Mouse (Mus musculus) CD8-positive naive resting alpha-beta T cell, adult 2 months (primary cell): Measurements from ENCODE around the gene Yes1.
"Not testable (repeated sequence)": the region's sequence is repeated elsewhere in the genome, so short reads cannot be mapped to it uniquely, and the experiment has no call there.

Source experiments
- DNase-seq, 2 experiments: peaks; one replicate each; pipeline ENCODE4 v3.0.0; 2022; ENCODE audit warnings: low read depth in 2 of 2, low spot score in 2 of 2

The Yes1 gene

DNA sequence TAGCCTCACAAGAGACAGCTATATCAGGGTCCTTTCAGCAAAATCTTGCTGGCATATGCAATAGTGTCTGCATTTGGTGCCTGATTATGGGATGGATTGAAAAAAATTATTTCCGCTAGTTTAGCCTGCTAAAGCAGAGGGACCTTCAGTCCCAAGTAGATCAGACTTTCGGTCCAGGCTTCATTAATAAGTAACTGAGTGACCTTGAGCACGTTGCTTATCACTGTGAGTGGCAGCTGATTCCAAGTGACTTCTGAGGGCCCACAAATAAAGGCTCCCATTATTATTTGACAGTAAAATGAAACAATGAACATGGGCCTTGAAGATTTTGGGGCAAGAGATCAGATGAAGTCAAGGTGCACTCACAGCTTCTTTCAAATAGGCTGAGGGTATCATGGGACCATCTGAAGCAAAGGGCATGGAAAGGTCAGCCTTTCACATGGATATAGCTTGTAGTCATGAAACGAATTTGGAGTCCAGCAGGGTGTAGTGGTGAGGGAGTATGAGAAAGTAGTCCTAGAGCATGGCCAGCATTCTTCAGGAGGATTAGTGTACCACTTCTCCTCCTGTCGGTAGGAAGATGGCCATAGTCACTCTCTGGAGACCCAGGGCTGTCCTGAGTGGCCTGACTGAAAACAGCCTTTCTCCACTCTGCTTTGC is 86.4 kb downstream of the Yes1 start:
- no peak for DNase-seq

DNA sequence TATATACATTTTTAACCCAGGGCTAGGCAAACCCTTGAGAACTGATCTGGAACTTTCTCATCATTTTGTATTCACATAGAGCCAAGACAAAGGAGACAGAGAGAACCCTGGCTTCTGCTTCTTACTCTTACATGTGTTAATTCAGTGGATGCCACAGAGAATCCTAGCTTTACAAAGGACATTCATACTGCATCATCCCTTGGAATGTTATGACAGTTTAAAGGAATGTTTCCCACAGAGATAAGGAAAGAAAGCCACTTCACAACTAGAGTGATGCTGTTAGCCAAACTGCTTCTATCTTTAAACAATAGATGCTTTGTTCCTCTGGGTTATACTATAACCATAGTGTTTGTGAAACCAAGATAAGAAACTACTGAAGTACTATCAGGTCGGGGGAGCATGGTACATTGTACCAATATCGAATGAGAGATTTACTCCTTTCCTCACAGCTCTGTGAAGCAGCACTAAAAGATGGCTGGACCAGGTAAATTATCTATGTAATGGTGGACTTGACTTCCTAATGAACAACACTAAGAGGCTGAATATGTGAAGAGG is 95.3 kb downstream of the Yes1 start:
- DNase-seq, result no peak

DNA sequence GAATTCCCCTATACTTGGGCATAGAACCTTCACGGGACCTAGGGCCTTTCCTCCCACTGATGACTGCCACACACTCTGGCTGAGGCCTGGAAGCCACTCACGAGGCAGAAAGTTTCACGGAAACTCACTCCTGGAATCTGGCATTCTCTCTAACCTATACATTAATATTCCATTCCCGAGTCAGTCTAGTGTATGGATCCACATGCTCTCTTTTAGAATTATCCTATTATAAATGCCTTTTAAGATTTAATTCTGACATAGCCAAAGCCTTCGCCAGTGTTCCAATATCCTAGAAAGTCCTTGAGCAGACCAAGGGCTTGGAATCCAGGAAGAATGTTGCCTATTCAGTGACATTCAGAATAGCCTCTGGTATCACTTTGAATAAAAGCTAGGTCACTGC is 100.5 kb downstream of the Yes1 start:
- no peak for DNase-seq

DNA sequence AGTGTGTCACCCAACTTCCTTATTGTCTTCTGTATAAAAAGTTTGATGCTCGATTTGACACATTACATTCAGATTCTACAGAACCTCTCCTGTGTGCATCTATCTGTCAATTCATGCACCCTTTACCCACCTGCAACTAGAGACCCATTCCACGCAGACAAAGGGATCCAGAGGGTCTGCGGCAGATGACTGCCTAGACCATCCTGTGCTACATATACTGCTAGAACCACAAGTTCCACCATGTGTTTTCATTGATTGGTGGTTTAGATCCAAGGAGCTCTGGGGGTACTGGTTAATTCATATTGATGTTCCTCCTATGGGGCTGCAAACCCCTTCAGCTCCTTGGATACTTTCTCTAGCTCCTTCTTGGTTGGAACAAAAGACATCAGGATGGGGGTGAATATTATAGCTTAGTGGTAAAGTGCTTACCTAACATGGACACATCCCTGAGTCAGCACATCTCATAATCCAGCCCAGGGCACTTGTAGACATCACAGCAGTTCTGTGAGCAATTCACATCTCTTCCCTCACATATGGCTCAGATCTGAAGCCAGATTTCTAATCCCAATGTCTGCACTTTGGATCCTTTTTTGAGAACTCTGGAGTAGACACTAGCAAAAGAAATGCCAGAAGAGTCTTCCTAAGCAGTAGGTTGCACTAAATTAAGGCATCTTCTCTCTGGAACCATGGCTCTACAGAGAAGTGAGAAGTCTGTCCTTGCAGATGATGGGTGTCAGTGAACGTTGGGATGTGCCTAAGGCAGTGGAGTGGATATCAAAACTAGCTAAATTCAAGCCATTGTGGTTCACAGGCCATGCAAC is 101.5 kb downstream of the Yes1 start:
- no peak for DNase-seq

DNA sequence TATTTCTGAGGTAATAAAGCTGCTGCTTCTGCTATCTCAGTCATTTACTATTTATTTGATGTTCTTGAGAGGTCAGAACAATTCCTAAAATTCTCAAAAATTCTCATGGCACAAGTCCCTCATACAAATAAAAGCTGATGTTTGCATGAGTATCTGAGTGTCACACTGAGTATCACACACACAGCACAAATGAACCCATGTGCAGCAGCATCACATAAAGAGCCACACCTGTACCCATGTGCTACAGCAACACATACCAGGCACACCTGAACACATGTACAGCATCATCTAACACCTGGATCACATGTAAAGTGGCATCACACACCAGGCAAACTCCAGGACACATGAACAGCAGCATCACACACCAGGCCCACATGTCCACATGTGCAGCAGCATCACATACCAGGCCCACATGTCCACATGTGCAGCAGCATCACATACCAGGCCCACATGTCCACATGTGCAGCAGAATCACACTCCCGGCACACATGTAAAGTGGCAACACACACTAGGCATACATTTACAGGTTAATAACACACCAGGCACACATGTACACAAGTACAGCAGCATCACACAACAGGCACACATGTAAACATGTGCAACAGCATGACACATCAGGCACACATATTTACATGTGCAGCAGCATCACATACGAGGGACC is 102.2 kb downstream of the Yes1 start:
- DNase-seq, result no peak

DNA sequence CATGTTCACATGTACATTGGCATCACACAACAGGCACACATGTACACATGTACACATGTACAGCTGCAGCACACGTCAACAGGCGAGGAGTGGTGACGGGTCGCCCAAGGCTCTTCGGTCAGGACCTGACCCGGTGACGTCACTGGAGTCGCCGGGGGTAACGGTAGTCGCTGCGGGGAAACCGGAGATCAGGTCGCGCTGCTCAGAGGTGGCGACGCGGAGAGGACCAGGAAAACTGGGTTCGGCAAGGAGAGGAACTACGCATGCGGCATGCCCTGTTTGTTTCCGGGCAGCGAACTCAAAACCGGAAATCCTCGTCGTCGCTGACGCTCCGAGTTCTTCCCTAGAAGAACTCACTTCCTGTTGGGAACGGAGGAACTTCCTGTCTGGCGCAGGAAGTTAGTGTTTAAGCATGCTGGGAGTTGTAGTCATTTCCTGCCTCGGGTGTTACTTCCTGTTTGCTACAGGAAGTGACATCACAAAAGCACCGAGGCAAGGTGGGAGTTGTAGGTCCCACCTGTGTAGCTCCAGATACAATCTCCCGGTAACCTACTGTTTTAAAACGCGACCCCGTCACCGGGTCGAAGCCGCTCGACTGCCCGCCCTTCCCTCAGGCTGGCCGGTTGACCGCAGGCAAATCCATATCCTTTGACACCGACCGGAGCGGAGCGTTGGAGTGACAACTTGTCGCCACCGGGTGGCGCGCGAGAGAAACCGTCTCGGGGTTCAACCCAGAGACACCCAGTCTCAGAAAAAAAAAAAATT is 102.9 kb downstream of the Yes1 start:
- peak; percentile 86 to 88 for DNase-seq

DNA sequence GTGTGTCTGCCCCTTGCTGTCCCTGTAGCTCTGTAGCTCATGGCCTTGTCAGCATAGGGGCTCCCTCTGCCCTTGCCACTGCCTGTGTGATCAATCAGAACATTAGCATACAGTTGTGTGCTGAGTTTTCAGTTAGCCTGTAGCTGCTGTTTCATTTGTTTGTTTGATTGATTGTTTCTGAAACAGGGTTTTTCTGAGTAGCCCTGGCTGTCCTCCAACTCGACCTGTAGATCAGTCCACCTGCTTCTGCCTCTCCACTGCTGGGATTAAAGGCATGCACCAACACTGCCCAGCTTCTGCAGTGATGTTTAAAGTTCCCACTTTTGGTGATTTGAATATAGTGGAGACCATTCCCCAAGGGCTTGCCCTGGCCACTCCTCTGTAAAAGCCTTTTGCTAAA is 106.8 kb downstream of the Yes1 start:
- no peak for DNase-seq

DNA sequence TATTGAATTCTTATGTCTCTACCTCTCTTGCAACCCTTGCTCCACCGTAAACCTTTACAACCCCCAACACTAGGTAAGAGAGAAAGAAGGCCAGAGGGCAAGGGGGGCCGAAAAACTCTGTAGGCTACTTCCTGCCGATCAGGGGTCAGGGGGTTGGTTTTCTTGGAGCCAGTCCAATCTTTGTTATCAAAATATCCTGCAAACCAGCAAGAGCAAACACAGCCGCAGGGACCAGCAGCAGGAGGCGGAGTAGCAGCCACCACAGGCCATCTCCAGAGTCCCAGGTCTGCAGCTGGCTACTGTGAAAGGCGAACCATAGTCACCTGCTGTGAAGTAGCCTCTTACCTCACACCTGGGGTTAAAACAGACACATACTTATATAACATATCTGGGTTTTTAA is 107.9 kb downstream of the Yes1 start:
- no peak for DNase-seq

DNA sequence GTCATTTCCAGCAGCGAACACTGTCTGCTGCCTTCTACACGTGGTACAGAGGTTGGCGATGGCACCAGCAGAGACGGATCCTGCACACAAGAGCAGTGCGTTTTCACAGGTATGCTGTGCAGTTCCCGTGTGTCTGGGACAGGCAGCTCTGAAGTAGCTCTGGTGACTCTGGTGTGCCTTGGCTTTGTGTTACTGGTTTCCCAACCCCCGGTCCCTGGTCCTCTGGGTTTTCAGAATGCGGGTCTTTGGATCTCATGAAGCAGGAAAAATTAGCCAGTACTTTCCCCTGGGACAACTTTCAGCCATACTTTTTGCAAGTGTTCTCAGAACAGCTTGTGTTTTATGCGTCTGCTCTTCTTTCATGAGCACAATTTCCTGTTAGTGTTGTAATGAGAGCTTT is 109.4 kb downstream of the Yes1 start:
- DNase-seq, result no peak

DNA sequence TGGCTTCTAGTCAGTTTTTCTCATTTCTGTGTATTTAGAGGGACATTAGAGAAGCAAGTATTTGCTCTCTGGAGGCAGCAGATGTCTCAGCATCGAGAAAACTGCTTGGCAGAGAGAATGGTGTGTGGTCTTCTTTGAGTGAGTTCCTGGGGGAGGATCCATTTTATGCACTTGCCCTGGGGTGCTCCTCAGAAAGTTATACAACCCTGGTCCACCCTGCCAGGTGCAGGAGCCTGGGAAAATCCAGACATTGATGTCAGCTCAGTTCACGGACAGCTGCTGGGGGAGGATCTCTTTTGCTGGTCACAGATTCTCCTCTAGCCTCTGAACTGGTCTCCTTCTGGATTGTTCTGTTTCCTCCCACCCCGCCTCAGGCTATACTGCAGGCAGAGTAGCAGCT is 110.3 kb downstream of the Yes1 start:
- DNase-seq, result no peak

DNA sequence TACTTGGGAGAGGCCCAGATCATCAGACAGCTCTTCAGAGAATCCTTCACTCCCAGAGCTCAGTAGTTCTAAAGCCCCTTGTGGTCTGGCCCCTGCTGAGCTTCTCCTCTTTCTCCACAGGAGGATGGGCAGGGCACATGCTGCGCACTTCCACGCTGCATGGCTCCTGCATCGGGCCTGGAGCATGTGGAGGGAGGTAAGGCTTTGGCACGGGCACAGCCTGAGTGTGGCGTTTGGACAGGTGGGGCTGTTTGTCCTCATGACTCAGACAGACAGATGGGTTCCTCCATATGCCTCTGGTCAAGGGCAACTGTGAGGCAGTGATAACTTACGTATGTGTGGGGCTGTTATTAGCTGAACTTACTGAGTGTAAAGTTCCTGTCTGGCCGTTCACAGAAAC is 111.3 kb downstream of the Yes1 start:
- DNase-seq, result no peak

DNA sequence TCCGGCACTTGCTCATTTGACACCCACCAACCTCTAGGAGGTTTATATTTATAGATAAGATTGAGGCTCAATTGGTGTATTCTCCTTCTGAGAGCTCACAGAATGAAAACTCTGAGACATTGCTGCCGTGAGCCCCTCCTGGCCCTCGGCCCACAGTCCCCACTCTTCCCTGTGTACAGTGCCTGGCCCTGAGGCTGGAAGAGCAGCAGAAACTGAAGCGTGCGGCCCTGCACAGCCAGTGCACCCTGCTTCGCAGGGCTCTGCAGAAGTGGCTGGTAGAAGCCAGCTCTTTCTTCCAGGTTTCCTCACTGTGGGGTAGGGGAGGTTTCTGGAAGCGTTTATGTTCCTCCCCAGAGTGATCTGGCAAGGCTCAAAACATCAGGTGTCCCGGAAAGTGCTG is 111.7 kb downstream of the Yes1 start:
- not testable (repeated sequence) for DNase-seq

DNA sequence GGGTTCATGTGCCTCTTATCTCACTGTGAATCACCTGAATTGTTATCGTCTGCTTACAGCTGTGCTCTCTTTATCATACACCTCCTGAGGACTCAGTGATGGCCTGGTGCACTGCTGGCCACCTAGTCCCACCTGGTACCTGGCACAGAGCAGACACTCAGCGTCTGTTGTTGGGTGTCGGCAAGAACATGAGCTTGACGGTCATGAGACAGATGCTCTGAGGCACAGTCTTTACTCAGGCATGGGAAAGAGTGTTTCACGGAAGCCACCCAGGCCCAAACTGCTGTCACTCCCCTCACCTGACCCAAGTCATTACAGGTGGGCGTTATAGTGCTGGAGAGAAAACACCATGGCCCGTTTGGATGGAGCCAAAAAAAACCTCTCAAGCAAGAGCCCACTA is 113.0 kb downstream of the Yes1 start:
- no peak for DNase-seq

DNA sequence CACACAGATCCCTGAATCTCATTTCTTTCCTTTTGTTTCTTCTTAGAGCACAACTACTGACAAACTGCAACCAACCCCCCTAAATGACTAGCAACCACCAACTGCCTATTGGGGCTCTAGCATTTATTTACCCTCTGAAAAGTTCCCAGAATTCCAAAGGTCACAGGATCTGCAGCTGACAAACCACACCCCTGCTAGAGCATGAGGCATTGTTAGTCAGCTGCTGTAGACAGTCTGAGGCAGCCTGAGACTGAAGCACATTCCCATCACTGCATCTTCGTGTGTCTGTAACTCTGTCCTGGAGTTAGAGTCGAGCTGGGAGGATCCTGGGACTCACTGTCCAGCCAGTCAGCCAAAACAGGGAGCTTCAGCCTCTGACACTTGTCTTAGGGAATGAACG is 114.4 kb downstream of the Yes1 start:
- DNase-seq, result not testable (repeated sequence)

DNA sequence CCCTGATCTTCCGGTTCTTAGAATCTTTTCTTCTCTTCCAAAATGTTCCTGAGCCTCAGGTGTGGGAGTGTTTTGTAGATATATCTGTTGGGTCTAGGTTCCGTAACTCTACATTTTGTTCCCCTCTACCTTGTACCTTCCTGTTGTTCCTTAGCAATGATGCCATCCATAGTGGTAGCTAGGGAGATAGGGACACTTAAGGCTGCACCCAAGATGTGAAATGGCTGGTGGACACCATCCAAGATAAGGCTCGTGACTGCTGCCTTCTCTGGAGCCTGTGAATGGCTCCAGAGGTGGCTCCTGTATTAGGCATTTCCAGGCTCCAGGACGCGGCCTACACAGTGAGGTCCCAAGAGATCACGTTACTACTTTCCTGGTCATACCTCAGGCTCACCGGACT is 117.3 kb downstream of the Yes1 start:
- DNase-seq, result no peak

DNA sequence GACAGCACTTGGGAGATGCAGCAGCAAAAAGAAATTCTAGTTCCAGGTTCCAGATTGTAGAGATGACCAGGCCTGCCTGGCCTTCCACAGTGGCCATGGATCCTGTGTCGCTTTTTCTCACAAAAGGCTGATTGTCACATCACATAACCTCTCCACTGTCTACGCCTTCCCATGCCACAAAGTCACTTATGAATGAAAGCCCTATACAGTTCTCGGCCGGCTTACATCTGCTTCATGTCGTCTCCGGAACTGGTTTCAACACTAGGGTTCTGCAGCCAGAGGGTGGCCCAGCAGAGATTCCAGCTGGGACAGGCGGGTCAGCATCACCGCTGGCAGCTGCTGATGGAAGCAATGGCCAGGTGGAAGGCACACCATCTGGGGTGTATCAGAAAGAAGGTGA is 117.9 kb downstream of the Yes1 start:
- no peak for DNase-seq

DNA sequence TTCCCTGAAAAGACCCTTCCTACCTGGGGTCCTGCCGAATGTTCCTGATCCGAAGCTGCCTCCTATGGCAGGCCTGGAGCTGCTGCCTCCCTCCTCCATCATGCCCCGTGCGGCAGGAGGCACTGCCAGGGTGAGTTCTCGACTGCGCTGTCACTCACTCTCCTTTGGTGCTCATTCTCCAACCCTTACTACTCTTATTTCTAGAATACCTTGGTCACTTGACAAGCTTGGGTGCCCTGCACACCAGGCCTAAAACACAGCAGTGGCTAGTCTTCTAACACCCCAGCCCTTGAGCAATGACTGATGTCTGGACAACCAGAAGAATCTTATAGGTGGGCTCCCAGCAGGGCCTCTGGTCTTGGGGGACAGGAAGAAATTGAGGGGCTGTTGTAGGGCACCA is 122.9 kb downstream of the Yes1 start:
- DNase-seq, result not testable (repeated sequence)

DNA sequence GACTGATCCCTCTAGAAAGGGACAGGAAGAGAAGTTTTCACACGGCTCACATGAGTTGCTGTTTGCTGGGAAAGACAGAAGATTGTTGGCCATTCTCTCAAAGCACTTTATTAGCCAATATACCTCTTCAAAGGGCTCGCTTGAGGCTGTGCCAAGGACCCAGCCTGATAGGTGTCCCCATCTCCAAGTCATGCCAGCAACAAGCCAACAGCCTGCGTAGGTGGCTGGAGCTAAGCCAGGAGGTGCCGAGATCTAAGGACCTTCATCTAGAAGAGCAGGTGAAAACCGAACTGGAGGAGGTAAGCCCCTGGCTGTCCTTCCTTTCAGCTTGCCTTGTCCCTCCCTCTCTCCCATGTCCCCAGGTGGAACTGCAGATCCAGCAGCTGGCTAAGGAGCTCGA is 124.8 kb downstream of the Yes1 start:
- no peak for DNase-seq
